Mouse (Mus musculus) MEL (cell line): ENCODE data around the gene Ahcy. TPM values are rescaled to one million over a fixed set of nuclear protein-coding genes. Genes with fewer than 3 reads are reported as not detected.

Experiments used
- DNase-seq: peaks from one replicate; pipeline ENCODE4 v3.0.0; 2011; ENCODE audit warnings: low read depth, low spot score
- H3K27ac ChIP-seq: 2 replicates; pipeline ENCODE4 v1.5.1; 2012; ENCODE audit warnings: low read depth, mild to moderate bottlenecking, control low read depth, low read length, moderate library complexity; ENCODE audit not compliant: control insufficient read depth
- H3K27me3 ChIP-seq, 2 experiments: fragments of 150-350 bp in 1 of 2; sonication (generic) in 1 of 2; 2 replicates each; pipeline ENCODE4 v1.6.1; 2012; ENCODE audit warnings: low read length in 2 of 2, mild to moderate bottlenecking in 2 of 2, improper control_type of control experiment in 1 of 2, moderate library complexity in 1 of 2; ENCODE audit not compliant: insufficient read depth in 2 of 2, control insufficient read depth in 1 of 2
- H3K36me3 ChIP-seq, 2 experiments: 2 replicates each; pipeline ENCODE4 v1.6.1; 2012 to 2014; ENCODE audit warnings: low read length in 2 of 2, improper control_type of control experiment in 1 of 2, inconsistent platforms in 1 of 2, mild to moderate bottlenecking in 1 of 2; ENCODE audit not compliant: insufficient read depth in 2 of 2, control insufficient read depth in 1 of 2
- H3K4me1 ChIP-seq, 2 experiments: fragments of 150-350 bp in 1 of 2; sonication (generic) in 1 of 2; 2 replicates each; pipeline ENCODE4 v1.6.1; 2012; ENCODE audit warnings: low read length in 2 of 2, improper control_type of control experiment in 1 of 2, mild to moderate bottlenecking in 1 of 2; ENCODE audit not compliant: insufficient read depth in 2 of 2, control insufficient read depth in 1 of 2
- H3K4me3 ChIP-seq, 2 experiments: fragments of 150-350 bp in 1 of 2; sonication (generic) in 1 of 2; 2 replicates each; pipeline ENCODE4 v1.5.1; 2012; ENCODE audit warnings: low read depth in 2 of 2, low read length in 2 of 2, mild to moderate bottlenecking in 2 of 2, moderate library complexity in 2 of 2, control low read depth in 1 of 2, improper control_type of control experiment in 1 of 2; ENCODE audit not compliant: control insufficient read depth in 1 of 2, insufficient read depth in 1 of 2
- H3K79me2 ChIP-seq: 2 replicates; pipeline ENCODE4 v1.6.1; 2012; ENCODE audit warnings: mild to moderate bottlenecking, low read length, moderate library complexity; ENCODE audit not compliant: control insufficient read depth, poor library complexity, insufficient read depth
- H3K9ac ChIP-seq: 2 replicates; pipeline ENCODE4 v1.6.1; 2012; ENCODE audit warnings: low read depth, mild to moderate bottlenecking, control low read depth, low read length, moderate library complexity; ENCODE audit not compliant: control insufficient read depth, poor library complexity, severe bottlenecking
- H3K9me3 ChIP-seq: fragments of 150-350 bp; sonication (generic); replicated peaks from 2 replicates; pipeline ENCODE4 v1.6.1; 2012; ENCODE audit warnings: mild to moderate bottlenecking, low read length, improper control_type of control experiment, moderate library complexity; ENCODE audit not compliant: insufficient read depth
- BHLHE40 ChIP-seq: IDR thresholded peaks from 2 replicates; pipeline ENCODE4 v1.6.1; 2012; ENCODE audit warnings: low read depth, mild to moderate bottlenecking, inconsistent platforms, low read length, improper control_type of control experiment, borderline replicate concordance
- CTCF ChIP-seq, 3 experiments: IDR thresholded peaks in 2 of 3; conservative IDR thresholded peaks in 1 of 3; 2 replicates each; pipeline ENCODE4 v1.5.1; 2011 to 2012; ENCODE audit warnings: low read length in 3 of 3, low read depth in 2 of 3, mild to moderate bottlenecking in 2 of 3, improper control_type of control experiment in 1 of 3, inconsistent platforms in 1 of 3, mixed read lengths in 1 of 3, moderate library complexity in 1 of 3; ENCODE audit not compliant: control insufficient read depth in 1 of 3, insufficient read depth in 1 of 3, poor library complexity in 1 of 3, severe bottlenecking in 1 of 3
- E2F4 ChIP-seq: IDR thresholded peaks from 2 replicates; pipeline ENCODE4 v1.6.1; 2011; ENCODE audit warnings: low read depth, low read length, improper control_type of control experiment, borderline replicate concordance
- ELF1 ChIP-seq: IDR thresholded peaks from 2 replicates; pipeline ENCODE4 v1.6.1; 2014; ENCODE audit warnings: low read depth, mild to moderate bottlenecking, inconsistent platforms, low read length, improper control_type of control experiment, moderate library complexity
- EP300 ChIP-seq, 2 experiments: IDR thresholded peaks; 2 replicates each; pipeline ENCODE4 v1.6.1; 2011; ENCODE audit warnings: improper control_type of control experiment in 2 of 2, low read length in 2 of 2, low read depth in 1 of 2, mild to moderate bottlenecking in 1 of 2
- JUND ChIP-seq: IDR thresholded peaks from 2 replicates; pipeline ENCODE4 v1.6.1; 2011; ENCODE audit warnings: low read depth, mild to moderate bottlenecking, improper control_type of control experiment, low read length
- KAT2A ChIP-seq: conservative IDR thresholded peaks from 2 replicates; pipeline ENCODE4 v1.6.1; 2012; ENCODE audit warnings: low read depth, low read length, improper control_type of control experiment, inconsistent platforms
- MAX ChIP-seq: IDR thresholded peaks from 2 replicates; pipeline ENCODE4 v1.6.1; 2011; ENCODE audit warnings: low read length, improper control_type of control experiment
- MEF2A ChIP-seq: IDR thresholded peaks from 2 replicates; pipeline ENCODE4 v1.6.1; 2014; ENCODE audit warnings: low read depth, mild to moderate bottlenecking, inconsistent platforms, low read length, improper control_type of control experiment; ENCODE audit not compliant: poor library complexity, insufficient replicate concordance, severe bottlenecking; ENCODE audit errors: extremely low read depth
- MXI1 ChIP-seq: IDR thresholded peaks from 2 replicates; pipeline ENCODE4 v1.6.1; 2011; ENCODE audit warnings: mild to moderate bottlenecking, low read depth, low read length, improper control_type of control experiment
- MYC ChIP-seq: IDR thresholded peaks from 2 replicates; pipeline ENCODE4 v1.6.1; 2011; ENCODE audit warnings: low read depth, mild to moderate bottlenecking, low read length, improper control_type of control experiment, moderate library complexity
- NRF1 ChIP-seq: IDR thresholded peaks from 2 replicates; pipeline ENCODE4 v1.6.1; 2014; ENCODE audit warnings: low read depth, mild to moderate bottlenecking, inconsistent platforms, low read length, improper control_type of control experiment, moderate library complexity; ENCODE audit not compliant: poor library complexity, insufficient read depth, severe bottlenecking
- POLR2A ChIP-seq, 2 experiments: IDR thresholded peaks; 2 replicates each; pipeline ENCODE4 v1.6.1; 2011 to 2012; ENCODE audit warnings: low read length in 2 of 2, mild to moderate bottlenecking in 2 of 2, control low read depth in 1 of 2, improper control_type of control experiment in 1 of 2, low read depth in 1 of 2, moderate library complexity in 1 of 2; ENCODE audit not compliant: control insufficient read depth in 1 of 2, insufficient read depth in 1 of 2, poor library complexity in 1 of 2
- POLR2AphosphoS2 ChIP-seq: IDR thresholded peaks from 2 replicates; pipeline ENCODE4 v1.6.1; 2011; ENCODE audit warnings: low read length, improper control_type of control experiment
- RAD21 ChIP-seq: IDR thresholded peaks from 2 replicates; pipeline ENCODE4 v1.6.1; 2011; ENCODE audit warnings: mild to moderate bottlenecking, low read depth, low read length, improper control_type of control experiment
- RCOR1 ChIP-seq: IDR thresholded peaks from 2 replicates; pipeline ENCODE4 v1.6.1; 2012; ENCODE audit warnings: low read depth, mild to moderate bottlenecking, inconsistent platforms, low read length, improper control_type of control experiment
- TAL1 ChIP-seq: IDR thresholded peaks from 2 replicates; pipeline ENCODE4 v1.6.1; 2012; ENCODE audit warnings: mild to moderate bottlenecking, inconsistent platforms, low read length, moderate library complexity, mixed read lengths
- polyA plus RNA-seq, 2 experiments: library from polyadenylated mRNA; stranded (reverse) in 1 of 2; unstranded in 1 of 2; fragments of >175 nt in 1 of 2; fragments of >200 nt in 1 of 2; gene quantifications; 2 replicates each; pipeline versions ENCODE4 v1.2.1 to v1.2.4; 2012; ENCODE audit warnings: low replicate concordance in 2 of 2, low read depth in 1 of 2; ENCODE audit not compliant: insufficient read length in 2 of 2, insufficient read depth in 1 of 2, missing spikeins in 1 of 2
- total RNA-seq: library from RNA; depleted of rRNA; stranded (reverse); fragments of 300-350 nt; gene quantifications from 2 replicates; pipeline ENCODE4 v1.2.3, GENCODE M21; 2012

The Ahcy gene
- total and polyA plus RNA-seq, 3 experiments: 255 to 5,082 (median 364) TPM

DNA sequence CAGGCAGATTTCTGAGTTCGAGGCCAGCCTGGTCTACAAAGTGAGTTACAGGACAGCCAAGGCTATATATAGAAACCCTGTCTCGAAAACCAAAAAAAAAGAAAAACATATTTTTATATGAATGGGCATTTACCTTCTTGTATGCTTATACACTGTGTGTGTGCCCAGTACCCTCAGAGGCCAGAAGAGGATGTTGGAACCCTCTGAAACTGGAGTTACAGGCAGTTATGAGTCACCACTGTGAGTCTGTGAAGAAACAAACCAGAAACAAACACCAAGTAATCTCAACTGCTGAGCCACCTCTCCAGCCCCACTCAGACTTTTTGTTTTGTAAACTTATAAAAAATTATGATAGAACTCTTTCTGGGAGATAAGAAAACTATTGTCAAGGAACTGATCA lies 27.5 kb downstream of the Ahcy start:
- H3K27ac ChIP-seq: no peak overlapping the region
- H3K27me3 ChIP-seq: no peaks in the 10 kb centered on the region
- H3K79me2 ChIP-seq: peaks cover 2% of the 10 kb centered on the region; the same call in 1 of the 2 replicates
- peak; percentile 42 for DNase-seq
- no peaks in the 10 kb centered on the region for H3K9me3 ChIP-seq
- TF ChIP-seq KAT2A (no peak), MEF2A (no peak), RAD21 (no peak), MAX (no peak), JUND (no peak), ELF1 (no peak), EP300 (IDR thresholded peaks at IDR 0.05; ENCODE audit: low read depth in 1 of 2, low read length in 2 of 2) (no peak), POLR2AphosphoS2 (no peak), BHLHE40 (no peak), RCOR1 (no peak), TAL1 (no peak), POLR2A (IDR thresholded peaks at IDR 0.05; ENCODE audit: control insufficient read depth in 1 of 2, insufficient read depth in 1 of 2, low read depth in 1 of 2, low read length in 2 of 2, poor library complexity in 1 of 2) (no peak), MYC (no peak)
- TF ChIP-seq, all 39 proteins: peak for 0
- peaks cover 0 to 11% of the 10 kb centered on the region in 2 experiments; a peak in 2 of 4 replicates for H3K36me3 ChIP-seq
- H3K9ac ChIP-seq: no peak overlapping the region
- no peak overlapping the region for H3K4me3 ChIP-seq
- H3K4me1 ChIP-seq: peaks cover 7 to 11% of the 10 kb centered on the region in 2 experiments

DNA sequence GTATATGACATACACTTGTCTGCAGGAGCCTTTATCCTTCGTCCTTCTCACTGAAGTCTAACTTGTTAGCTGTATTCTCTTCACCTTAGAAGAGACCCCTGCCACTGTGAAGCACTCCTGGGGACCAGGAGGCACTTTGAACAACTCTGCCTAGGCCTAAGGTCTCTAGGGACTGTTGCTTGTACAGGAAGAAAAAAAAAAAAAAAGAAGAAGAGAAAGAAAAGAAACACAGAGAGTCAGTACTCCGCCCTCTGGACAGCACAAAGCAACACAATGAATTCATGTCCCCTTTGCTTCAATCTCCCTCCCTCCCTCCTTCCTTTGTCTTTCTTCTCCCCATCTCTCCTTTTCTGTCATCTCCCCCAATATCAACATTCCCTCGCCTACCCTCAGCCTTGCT lies 29.2 kb downstream of the Ahcy start:
- Histone ChIP-seq H3K27me3 (no peaks in the 10 kb centered on the region; a peak in 2 of 4 replicates), H3K9ac (no peak overlapping the region), H3K36me3 (peaks cover 0 to 10% of the 10 kb centered on the region in 2 experiments; a peak in 2 of 4 replicates), H3K4me3 (no peak overlapping the region), H3K27ac (no peak overlapping the region), H3K79me2 (no peaks in the 10 kb centered on the region), H3K9me3 (no peaks in the 10 kb centered on the region), H3K4me1 (peaks cover 7 to 8% of the 10 kb centered on the region in 2 experiments)
- TF ChIP-seq E2F4 (no peak), RAD21 (no peak), CTCF (IDR thresholded peaks at IDR 0.05 in 2 of 3, conservative IDR thresholded peaks at IDR 0.05 in 1 of 3; ENCODE audit: control insufficient read depth in 1 of 3, insufficient read depth in 1 of 3, low read depth in 2 of 3, low read length in 3 of 3, poor library complexity in 1 of 3, severe bottlenecking in 1 of 3) (no peak), MXI1 (no peak), NRF1 (no peak), MYC (no peak)
- DNase-seq: no peak
